Mouse (Mus musculus) fat pad, adult 2 months (tissue): ENCODE measurements around the gene Ccdc106.

Experiments used
- DNase-seq: peaks from one replicate; pipeline ENCODE4 v3.0.0-alpha.2; 2011; ENCODE audit warnings: low read depth, low spot score; ENCODE audit errors: extremely low read depth

Gene Ccdc106

GRCm38 (mm10) chr7:5080010-5080751 is 59.8 kb downstream of the Ccdc106 start, which contains the start of gene Epn1:
TSS of gene Epn1 (plus strand) at chr7:5080235.
- no peak for DNase-seq

- DNase-seq = no peak
Measured at GRCm38 (mm10) chr7:5080815-5081214, 60.5 kb downstream of the Ccdc106 start.

DNA sequence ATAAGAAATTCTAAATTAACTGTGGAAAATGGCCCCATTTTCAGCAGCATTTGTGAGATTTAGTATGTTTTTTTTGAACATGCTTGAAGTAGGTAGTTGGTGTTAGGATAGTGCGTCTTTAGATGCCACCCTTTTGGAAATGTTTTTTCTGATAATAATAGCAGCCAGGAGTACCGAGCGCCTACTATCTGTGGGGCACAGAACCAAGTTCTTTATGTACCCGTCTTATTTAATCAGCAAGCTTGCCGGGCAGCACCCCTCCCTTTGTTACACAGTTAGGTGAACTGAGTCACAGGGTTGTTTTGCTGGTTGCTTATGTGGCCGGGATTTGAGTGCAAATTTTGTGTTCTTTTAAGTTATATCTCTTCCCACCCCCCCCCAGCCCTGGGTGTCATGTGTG is 60.9 kb downstream of the Ccdc106 start:
- no peak for DNase-seq

- no peak for DNase-seq
Measured at GRCm38 (mm10) chr7:5081939-5082338, 61.6 kb downstream of the Ccdc106 start.

DNA sequence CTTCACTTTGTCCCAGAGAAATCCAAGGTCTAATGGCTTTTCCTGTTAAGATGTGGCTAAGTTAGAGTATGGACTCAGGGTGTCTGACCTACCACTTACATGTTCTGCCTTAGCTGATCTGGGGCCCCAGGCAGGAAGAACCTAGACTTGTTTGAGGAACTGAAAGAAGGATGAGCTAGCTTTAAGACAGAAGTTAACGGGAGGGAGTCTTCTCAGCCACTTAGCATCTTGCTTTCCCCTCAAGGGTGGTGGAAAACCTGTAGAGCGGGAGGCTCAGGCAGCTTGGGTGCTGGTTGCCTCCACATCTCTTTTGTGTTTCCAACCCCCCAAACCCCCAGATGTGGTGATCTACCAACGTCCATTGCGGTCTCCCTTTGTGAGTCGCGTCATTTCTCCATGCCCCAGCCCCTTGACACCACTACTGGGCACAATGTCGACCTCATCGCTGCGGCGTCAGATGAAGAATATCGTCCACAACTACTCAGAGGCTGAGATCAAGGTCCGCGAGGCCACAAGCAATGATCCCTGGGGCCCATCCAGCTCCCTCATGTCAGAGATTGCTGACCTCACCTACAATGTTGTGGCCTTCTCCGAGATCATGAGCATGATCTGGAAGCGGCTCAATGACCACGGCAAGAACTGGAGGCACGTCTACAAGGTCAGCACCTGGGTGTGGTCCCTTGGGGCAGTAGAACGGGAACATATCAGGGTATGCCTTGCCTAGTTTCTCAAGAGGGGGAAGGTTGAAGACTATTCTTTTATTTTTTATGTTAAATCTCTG is 63.2 kb downstream of the Ccdc106 start:
- no peak for DNase-seq

DNA sequence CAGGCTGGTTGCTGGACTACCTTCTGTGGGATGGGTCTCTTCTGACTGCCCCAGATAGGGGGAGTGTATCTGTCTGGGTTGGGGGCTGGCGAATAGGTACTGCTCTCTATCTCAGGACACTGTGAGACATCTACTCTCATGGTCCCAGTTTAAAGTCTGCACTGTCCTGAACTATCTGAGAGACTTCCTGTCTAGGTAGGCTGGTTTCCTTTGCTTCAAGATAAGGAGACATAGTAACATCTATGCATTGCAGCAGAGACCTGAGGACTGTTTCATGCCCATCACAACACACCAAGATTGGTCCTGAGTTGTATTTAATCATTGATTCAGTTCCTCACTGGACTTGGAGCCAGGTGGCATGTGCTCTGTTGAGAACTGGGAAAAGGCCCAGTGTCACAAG is 65.2 kb downstream of the Ccdc106 start:
- no peak for DNase-seq

DNA sequence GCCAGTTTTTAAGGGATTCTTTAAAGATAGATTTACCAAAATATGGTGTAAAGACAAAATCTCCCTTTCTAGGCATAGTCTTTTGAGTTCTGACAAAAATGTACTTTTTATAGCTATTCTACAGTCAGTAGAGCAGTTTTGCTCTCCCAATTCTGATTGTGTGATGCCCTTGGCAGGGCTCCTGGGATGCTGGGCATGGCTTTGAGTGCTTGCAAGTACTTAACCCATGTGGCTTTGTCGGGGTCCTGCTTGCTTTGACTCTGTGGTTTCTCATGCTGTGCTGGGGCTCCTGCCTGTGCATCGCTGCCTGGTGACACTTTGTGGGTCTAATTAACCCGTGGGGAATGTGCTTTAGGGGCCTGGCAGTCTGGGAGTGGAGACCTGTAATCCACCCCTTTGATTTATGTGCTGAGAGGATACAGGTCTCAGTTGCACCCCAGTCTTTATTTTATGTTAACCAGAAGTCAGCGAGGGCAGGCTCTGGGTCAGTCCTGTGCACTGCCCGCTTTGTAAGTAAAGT is 66.6 kb downstream of the Ccdc106 start:
- no peak for DNase-seq

GRCm38 (mm10) chr7:5087886-5088285 is 67.5 kb downstream of the Ccdc106 start:
- DNase-seq = no peak

- DNase-seq = no peak
Measured at GRCm38 (mm10) chr7:5089853-5090252, 69.5 kb downstream of the Ccdc106 start.

DNA sequence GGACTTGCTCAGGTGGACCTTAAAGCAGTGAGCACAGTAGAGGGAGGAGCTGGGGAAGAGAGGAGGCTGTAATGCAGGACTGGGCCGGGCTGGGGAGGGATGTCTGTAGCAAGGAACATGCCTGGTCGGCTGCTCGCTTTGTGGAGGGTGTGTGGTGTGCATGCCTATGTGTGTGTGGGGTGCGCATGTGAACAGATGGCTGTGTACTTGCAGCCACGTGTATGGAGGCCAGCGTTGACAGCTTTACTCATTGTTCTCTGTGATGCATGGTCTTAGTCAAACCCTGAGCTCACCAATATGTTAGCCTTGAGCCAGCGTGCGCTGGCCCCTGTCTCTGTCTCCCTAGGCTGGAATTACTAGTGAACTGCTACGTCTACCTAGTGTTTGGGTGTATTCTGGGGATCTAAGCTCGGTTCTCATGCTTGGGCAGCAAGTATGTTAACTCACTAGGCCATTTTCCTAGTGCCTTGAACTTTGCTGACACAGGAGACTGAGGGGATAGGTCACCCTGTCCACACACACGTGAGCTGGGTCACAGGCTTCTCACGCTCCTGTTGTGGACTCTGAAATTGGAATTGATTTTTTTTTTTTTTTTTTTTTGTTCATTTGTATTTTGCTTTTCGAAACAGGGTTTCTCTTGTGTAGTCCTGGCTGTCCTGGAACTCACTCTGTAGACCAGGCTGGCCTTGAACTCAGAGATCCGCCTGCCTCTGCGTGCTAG is 70.8 kb downstream of the Ccdc106 start:
- no peak for DNase-seq

- no peak for DNase-seq
Measured at GRCm38 (mm10) chr7:5092381-5092780, 72.0 kb downstream of the Ccdc106 start.

GRCm38 (mm10) chr7:5092831-5093510 is 72.6 kb downstream of the Ccdc106 start:
- no peak for DNase-seq

GRCm38 (mm10) chr7:5098769-5099168 is 78.4 kb downstream of the Ccdc106 start:
- DNase-seq = no peak

DNA sequence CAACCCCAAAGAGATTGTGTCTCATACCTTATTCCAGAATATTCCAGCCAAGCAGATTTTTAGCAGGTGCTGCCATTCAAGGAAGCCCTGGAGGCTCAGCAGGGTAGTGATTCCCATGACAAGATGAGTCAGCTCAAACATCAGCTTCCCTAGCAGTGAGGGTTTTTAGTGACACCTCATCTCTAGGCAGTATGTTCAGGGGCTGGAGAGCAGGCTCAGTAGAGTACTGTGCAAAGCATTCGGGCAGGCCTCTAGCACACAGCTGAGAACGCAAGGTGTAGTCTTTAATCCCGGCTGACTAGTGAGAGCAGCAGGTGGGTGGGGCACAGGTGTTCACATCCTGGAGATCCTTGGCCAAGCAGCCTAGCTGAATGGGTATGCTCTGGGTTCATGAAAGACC is 79.4 kb downstream of the Ccdc106 start:
- no peak for DNase-seq

DNA sequence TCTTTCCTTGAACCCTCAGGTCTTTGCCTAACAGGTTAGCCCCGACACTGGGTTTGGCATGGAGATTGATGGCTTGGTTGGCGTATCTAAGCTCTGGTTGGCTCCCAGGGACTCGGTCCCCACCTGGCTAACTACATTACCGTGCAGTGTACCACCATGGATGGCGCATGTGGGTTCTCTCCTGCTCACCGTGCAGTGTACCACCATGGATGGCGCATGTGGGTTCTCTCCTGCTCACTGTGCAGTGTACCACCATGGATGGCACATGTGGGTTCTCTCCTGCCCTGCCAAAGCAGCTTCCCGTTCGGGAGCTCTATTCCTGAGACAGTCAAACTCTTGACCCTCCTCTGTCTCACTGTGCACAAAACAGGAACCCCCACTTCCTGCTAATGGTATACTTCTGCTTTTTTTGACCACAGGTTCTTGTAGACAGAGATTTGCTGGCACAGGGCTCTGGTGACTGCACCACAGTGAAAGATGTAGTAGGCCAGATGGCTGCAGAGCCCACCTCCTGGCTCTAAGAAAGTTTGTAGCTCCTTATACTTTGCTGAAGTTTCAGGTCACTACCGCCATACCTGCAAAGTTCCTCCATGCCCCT is 80.8 kb downstream of the Ccdc106 start:
- DNase-seq = no peak

- DNase-seq = no peak
Measured at GRCm38 (mm10) chr7:5102564-5102963, 82.2 kb downstream of the Ccdc106 start.

DNA sequence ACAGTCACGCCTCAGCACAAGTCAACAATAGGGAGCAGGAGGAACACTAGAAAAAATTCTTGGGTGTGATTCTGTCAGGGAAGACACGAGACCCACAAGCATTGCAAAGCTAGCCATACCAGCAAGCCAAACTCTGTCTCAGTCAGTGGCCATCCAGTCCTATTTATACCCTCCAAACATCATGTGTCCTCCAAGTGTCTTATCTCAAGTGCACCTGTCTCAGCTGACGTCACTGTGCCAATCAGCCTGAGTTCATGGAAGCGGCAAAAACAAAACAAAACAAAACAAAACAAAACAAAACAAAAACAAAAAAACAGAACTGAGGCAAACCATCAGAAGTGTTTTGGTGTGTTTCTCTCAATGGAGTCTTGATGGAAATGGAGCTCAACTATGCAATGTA is 87.9 kb downstream of the Ccdc106 start:
- no peak for DNase-seq

- DNase-seq = no peak
Measured at GRCm38 (mm10) chr7:5109301-5109700, 88.9 kb downstream of the Ccdc106 start.
